Mouse (Mus musculus) midbrain, postnatal 0 days (tissue): ENCODE measurements around the gene Kri1. TPM values are rescaled to one million over a fixed set of nuclear protein-coding genes. Genes with fewer than 3 reads are reported as not detected.

Experiments used
- ATAC-seq: fragments of 200-750 bp; cut with Nextera tagmentation; 2 replicates; pipeline ENCODE4 v1.8.0; 2017; ENCODE audit warnings: moderate number of reproducible peaks, mild to moderate bottlenecking, moderate TSS enrichment, moderate library complexity; ENCODE audit not compliant: low FRiP score
- DNase-seq: peaks from one replicate; pipeline ENCODE4 v3.0.0-alpha.2; 2015; ENCODE audit warnings: low spot score
- H3K27ac ChIP-seq: fragments of 300-500 bp; sonication (generic); 2 replicates; pipeline ENCODE4 v1.5.1; 2014; ENCODE audit warnings: low read depth, mild to moderate bottlenecking, low read length, mixed read lengths
- H3K27me3 ChIP-seq: fragments of 300-500 bp; sonication (generic); 2 replicates; pipeline ENCODE4 v1.6.1; 2014; ENCODE audit warnings: low read length, control low read depth, mixed read lengths; ENCODE audit not compliant: insufficient read depth
- H3K36me3 ChIP-seq: fragments of 300-500 bp; sonication (generic); 2 replicates; pipeline ENCODE4 v1.6.1; 2014; ENCODE audit warnings: low read length, control low read depth, mixed read lengths; ENCODE audit not compliant: insufficient read depth
- H3K4me1 ChIP-seq: fragments of 300-500 bp; sonication (generic); 2 replicates; pipeline ENCODE4 v1.6.1; 2014; ENCODE audit warnings: mild to moderate bottlenecking, control low read depth, antibody characterized with exemption, low read length, mixed read lengths; ENCODE audit not compliant: insufficient read depth
- H3K4me2 ChIP-seq: fragments of 300-500 bp; sonication (generic); 2 replicates; pipeline ENCODE4 v1.6.1; 2014; ENCODE audit warnings: low read depth, mild to moderate bottlenecking, low read length, mixed read lengths; ENCODE audit not compliant: poor library complexity, severe bottlenecking
- H3K4me3 ChIP-seq: fragments of 300-500 bp; sonication (generic); 2 replicates; pipeline ENCODE4 v1.5.1; 2014; ENCODE audit warnings: low read depth, mild to moderate bottlenecking, low read length, moderate library complexity
- H3K9ac ChIP-seq: fragments of 300-500 bp; sonication (generic); replicated peaks from 2 replicates; pipeline ENCODE4 v1.6.1; 2014; ENCODE audit warnings: mild to moderate bottlenecking, low read length, moderate library complexity, mixed read lengths; ENCODE audit not compliant: poor library complexity, severe bottlenecking
- H3K9me3 ChIP-seq: fragments of 300-500 bp; sonication (generic); 2 replicates; pipeline ENCODE4 v1.6.1; 2016; ENCODE audit warnings: low read length, control low read depth
- CTCF ChIP-seq: IDR thresholded peaks from 2 replicates; pipeline ENCODE4 v1.5.1; 2016; ENCODE audit warnings: antibody characterized with exemption, mild to moderate bottlenecking
- WGBS: fragments of 180-500 bp; shearing (Covaris S2); extraction: QIAGEN DNeasy Blood & Tissue Kit; methylation state at CpG from one replicate; pipeline ENCODE4 v1.1.7; 2014; 5-methylcytosine and 5-hydroxymethylcytosine counted together
- polyA plus RNA-seq: library from polyadenylated mRNA; unstranded; fragments of >200 nt; fragmentation: Nextera tagmentation; extraction: Ambion mirVana; gene quantifications from 2 replicates; pipeline ENCODE4 v1.2.1, GENCODE M21; 2015
- total RNA-seq: library from RNA; depleted of rRNA; stranded (reverse); fragments of >200 nt; gene quantifications from 2 replicates; pipeline ENCODE4 v1.2.3, GENCODE M21; 2014

Gene Kri1
- total and polyA plus RNA-seq, 2 experiments from 2014 or later, result 11.7 to 25.9 TPM

DNA sequence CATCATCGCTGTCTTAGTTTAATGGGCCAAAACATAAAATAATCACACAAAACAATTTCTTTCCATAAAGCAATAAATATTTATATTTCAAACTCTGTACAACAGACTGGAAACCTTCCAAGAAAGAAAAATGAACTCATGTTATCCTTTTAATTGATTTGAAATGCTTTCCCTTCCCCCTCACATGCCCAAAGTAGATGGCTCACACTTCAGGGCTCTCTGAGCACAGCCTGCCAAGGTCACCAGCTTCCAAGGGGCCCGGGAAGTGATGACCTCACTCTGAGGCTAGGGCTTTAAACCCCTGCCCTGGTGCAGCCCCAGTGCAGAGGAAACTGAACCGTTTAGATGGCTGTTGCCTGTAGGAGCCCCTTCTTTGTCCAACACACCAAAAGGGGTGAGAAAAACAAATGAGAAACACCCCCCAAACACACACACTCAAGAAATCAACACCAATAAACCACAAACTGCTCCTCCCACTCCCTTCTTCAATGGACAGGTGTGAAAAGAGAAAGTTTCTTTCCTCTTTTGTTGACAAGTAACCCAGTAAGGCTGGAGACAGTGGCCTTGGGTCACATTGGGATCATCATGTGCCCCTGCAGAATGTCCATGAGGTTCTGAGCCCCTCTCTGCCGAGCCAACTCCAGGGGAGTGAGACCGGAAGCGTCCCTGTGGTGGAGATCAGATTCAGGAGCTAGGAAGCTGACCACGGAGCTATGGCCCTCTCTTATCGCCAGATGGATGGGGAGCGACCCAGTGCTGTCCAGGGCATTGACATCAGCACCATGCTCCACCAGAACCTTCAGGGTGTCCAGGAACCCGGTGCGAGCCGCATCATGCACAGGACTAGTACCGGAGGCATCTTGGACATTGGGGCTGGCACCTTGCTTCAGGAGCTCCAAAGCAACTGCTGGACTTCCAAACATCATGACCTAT is 901 bp upstream of the Kri1 start:
- Histone ChIP-seq H3K9ac (peak overlapping the region; percentile 70), H3K36me3 (peaks cover 13% of the 10 kb centered on the region; the same call in 1 of the 2 replicates), H3K27me3 (no peaks in the 10 kb centered on the region), H3K4me2 (peak overlapping the region; percentile 72), H3K4me3 (peak overlapping the region; percentile 54), H3K4me1 (peaks cover 19% of the 10 kb centered on the region; the same call in 1 of the 2 replicates), H3K9me3 (no peaks in the 10 kb centered on the region), H3K27ac (peak overlapping the region; percentile 78)
- TF ChIP-seq CTCF, result no peak
- DNase-seq (no peak), ATAC-seq (no peak)
- WGBS, result 79% methylated on average over 13 of the region's 13 CpGs

DNA sequence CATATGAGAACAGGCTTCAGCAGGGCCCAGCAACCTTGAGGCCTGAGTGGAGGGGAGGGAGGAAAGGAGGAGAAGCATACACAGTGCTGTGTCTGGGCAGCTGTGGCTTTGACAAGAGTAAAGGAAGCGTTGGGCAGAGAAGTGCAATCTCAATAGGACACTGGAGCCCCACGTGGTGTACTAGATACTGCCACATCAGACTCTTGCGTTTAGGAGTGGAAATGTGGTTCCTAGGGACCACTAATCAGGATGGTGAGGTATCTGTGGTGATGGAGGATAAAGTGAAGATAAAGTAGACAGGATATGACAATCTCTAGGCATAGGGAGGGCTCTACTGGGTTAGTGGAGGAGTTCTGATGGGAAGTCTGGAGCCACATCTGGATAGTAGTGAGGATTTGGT is 1.0 kb downstream of the Kri1 start:
- WGBS, result 73% methylated on average over 3 of the region's 3 CpGs
- DNase-seq, result no peak
- peak overlapping the region; percentile 70; the same call in 1 of the 2 replicates for H3K9ac ChIP-seq
- no peak for ATAC-seq
- peaks cover 19% of the 10 kb centered on the region; the same call in 1 of the 2 replicates for H3K4me1 ChIP-seq
- H3K27ac ChIP-seq, result 0 out of 2 replicates have a peak overlapping the region, but pooled peaks have one; percentile 78
- no peaks in the 10 kb centered on the region for H3K9me3 ChIP-seq
- no peaks in the 10 kb centered on the region for H3K27me3 ChIP-seq
- H3K4me3 ChIP-seq, result peak overlapping the region; percentile 54; the same call in 1 of the 2 replicates
- peaks cover 22% of the 10 kb centered on the region; the same call in 1 of the 2 replicates for H3K36me3 ChIP-seq
- TF ChIP-seq CTCF, result no peak
- H3K4me2 ChIP-seq, result peak overlapping the region; percentile 72

DNA sequence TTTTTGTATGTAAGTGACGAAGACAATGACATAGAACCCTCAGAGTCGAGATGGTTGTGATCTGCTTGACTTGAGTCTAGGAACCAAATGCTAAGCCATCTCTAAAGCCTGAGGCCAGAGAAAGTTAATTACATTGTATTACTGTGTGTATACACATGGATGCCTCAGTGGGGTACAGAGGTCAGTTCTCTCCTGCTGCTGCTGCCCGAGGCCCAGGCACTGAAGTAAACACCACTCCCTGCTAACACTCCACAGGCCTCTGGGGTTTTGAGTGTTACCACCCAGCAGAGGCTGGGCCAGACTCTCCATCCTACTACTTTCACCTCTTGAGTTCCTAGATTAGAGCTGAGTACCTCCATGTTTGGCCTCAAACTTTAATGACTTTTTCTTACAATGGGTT is 3.8 kb downstream of the Kri1 start:
- no peak overlapping the region for H3K4me2 ChIP-seq
- no peaks in the 10 kb centered on the region for H3K27me3 ChIP-seq
- H3K27ac ChIP-seq, result no peak overlapping the region
- peaks cover 12% of the 10 kb centered on the region; the same call in 1 of the 2 replicates for H3K4me1 ChIP-seq
- H3K9me3 ChIP-seq, result no peaks in the 10 kb centered on the region
- WGBS, result 86% methylated on average over 3 of the region's 3 CpGs
- no peak overlapping the region for H3K9ac ChIP-seq
- no peak for TF ChIP-seq CTCF
- no peak for DNase-seq
- no peak overlapping the region for H3K4me3 ChIP-seq
- peaks cover 47% of the 10 kb centered on the region for H3K36me3 ChIP-seq
- no peak for ATAC-seq

DNA sequence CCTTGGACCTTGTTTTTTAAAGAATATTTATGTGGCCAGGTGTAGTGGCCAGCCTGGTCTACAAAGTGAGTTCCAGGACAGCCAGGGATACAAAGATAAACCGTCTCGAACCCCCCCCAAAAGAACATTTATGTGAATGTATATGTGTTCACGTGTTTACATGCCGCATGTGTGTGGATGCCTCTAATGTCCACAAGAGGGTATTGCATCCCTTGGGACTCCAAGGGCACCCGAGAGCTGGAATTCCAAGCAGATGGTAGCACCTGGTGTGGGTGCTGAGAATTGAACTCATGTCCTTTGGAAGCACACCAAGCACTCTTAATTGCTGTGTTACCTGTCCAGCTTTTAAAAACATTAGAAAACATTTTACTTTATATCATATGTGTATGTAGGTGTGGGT is 4.2 kb downstream of the Kri1 start:
- Histone ChIP-seq H3K4me2 (no peak overlapping the region), H3K27ac (no peak overlapping the region), H3K9me3 (no peaks in the 10 kb centered on the region), H3K36me3 (peaks cover 48% of the 10 kb centered on the region), H3K4me1 (peaks cover 9% of the 10 kb centered on the region; the same call in 1 of the 2 replicates), H3K9ac (no peak overlapping the region), H3K4me3 (no peak overlapping the region), H3K27me3 (no peaks in the 10 kb centered on the region)
- 90% methylated on average over 5 of the region's 5 CpGs for WGBS
- peak; percentile 31; the same call in 1 of the 2 replicates for TF ChIP-seq CTCF
- no peak for ATAC-seq
- DNase-seq, result no peak

DNA sequence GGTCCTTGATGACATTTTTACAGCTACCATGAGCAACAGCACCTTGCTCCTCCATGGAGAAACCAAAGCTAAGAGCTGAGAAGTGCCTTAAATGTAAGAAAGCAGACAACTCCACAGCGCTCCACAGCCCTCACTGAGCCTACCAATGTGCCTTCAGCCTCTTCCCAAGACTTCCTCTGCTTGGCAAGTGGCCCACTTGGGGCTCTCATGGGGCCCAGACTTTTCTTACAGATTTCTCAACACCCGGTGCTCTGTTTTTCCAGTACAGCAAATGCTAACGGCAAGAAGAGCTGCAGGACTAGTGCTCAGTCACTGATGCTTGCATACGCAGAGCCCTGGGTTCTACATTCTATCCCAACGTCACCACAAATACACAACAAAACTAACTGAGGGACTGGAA is 10.0 kb downstream of the Kri1 start:
- no peak overlapping the region for H3K4me2 ChIP-seq
- no peak overlapping the region for H3K27ac ChIP-seq
- no peak overlapping the region for H3K9ac ChIP-seq
- H3K9me3 ChIP-seq, result no peaks in the 10 kb centered on the region
- no peaks in the 10 kb centered on the region for H3K27me3 ChIP-seq
- TF ChIP-seq CTCF, result no peak
- H3K36me3 ChIP-seq, result peaks cover 82% of the 10 kb centered on the region
- WGBS, result 92% methylated on average over 5 of the region's 5 CpGs
- DNase-seq, result no peak
- no peak overlapping the region for H3K4me3 ChIP-seq
- ATAC-seq, result no peak
- H3K4me1 ChIP-seq, result no peaks in the 10 kb centered on the region

DNA sequence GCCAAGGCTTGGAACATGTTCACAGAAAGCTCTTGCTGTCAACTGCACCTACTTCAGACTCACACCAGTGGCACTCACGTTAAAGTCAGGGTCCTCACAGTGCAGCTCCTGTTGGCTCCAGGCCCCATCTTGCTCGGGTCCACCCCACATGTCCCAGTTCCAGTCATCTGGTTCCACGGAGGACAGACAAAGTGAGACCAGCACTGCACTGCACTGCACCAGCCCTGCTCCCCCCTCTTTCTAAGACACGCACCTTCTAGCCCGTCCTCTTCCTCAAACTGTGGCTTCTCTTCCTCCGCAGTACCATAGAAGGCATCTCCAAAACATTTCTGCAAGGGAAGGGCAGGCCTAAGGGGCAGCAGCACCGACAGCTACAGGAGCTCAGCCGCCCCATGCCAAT is 11.5 kb downstream of the Kri1 start:
- Histone ChIP-seq H3K27me3 (no peaks in the 10 kb centered on the region), H3K4me3 (no peak overlapping the region), H3K4me1 (no peaks in the 10 kb centered on the region), H3K36me3 (peaks cover 86% of the 10 kb centered on the region), H3K4me2 (no peak overlapping the region), H3K9ac (no peak overlapping the region), H3K9me3 (no peaks in the 10 kb centered on the region), H3K27ac (no peak overlapping the region)
- WGBS, result 93% methylated on average over 8 of the region's 8 CpGs
- TF ChIP-seq CTCF, result no peak
- ATAC-seq (no peak), DNase-seq (no peak)
